Mouse (Mus musculus): ENCODE measurements around the gene Hdac9. TPM values are rescaled to one million over a fixed set of nuclear protein-coding genes. Genes with fewer than 3 reads are reported as not detected.

The Hdac9 gene
- total RNA-seq, 2 experiments from 2014 or later = 50.2 to 54.1 TPM

DNA sequence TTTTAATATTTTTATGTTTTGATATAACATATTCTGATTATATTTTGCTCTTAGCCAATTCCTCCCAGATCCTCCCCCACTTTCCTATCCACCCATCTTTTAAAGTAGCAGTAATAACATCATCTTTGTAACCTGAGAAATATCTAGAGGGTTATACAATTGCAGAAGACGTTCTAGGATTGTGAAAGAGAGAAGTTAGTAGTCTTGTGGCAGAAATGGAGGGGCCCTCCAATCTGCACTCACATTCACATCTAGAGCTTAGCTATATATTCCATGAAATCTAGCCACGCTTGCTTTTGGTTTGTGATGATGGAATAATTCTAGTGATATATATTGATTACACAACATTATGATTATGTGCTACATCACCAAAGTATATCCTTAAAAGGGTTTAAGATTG lies 106.7 kb downstream of the Hdac9 start:
- DNase-seq (ENCODE audit: low spot score in 2 of 2) = no peak

DNA sequence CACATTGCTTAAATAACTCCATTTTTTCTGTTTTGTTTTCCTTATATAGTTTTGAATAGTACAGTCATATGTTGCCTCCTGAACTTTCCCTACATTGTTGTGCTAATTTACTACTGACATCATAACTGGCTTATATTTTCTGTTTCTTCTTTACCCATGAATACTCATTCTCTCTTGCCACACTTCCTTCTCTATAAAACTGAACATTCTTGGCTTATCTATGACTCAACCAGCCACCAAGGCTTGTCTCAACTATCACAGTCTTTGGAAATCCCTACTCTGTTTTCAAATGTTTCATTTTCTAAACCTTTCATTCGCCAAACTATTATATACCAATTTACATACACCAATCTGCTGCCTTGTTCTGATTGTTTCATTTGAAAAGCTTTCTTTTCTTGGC lies 108.7 kb downstream of the Hdac9 start:
- no peak for DNase-seq (ENCODE audit: low spot score in 2 of 2)

DNA sequence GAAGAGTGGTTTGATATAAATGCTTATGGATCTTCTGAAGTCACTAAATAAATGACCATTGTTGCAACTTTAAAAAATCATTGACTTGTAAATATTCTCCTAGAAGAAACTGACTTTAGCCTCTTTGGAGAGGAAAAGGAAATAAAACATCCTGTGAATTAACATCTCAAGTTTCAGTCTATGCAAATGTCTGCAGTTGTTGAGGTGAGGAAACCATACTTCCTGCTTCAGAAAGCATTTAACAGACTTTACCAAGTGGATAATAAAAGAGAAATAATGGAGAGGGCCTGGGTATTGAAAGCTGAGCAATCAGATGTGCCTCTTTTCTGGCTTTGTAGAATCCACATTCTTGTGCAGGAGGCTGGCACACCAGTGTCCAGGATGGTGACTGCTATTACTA lies 110.4 kb downstream of the Hdac9 start:
- DNase-seq (ENCODE audit: low spot score in 2 of 2) = no peak

DNA sequence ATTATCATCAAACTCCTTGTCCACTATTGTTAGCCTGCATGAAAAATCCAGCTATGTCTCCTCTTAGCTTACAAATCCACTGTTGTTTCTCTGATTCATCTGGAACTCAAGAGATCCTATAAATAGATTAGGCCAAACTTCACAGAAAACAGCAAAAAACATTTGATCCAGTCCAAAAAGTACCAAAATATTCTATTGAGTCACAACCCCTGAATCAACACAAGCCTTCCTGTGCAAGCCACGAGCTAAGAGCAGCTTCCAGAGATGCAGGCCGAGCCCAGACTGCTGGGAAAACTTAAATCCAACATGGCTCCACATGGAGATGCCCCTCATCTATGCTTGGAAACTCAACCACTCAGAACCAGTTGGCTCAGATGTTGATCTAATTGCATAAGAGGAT lies 113.2 kb downstream of the Hdac9 start:
- no peak for DNase-seq (ENCODE audit: low spot score in 2 of 2)

DNA sequence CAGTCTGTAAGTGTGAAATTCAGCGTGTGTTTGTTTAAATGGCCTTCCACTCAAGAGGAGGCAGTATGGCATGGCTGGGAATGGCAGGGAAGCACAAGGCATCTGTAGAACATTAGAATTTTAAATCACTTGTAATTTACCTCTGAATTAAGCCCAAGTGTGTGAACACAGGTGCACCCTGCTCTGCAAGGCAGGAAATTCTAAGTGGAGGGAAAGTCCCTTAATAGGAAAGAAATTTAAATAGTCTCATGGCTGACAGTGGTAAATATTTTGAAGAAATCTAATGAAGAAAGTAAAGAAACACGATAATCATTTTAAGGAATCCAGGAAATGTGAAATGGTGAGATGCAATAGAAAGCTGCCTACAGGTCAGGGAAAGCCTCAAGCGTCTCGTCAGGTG lies 114.6 kb downstream of the Hdac9 start:
- no peak for DNase-seq (ENCODE audit: low spot score in 2 of 2)

DNA sequence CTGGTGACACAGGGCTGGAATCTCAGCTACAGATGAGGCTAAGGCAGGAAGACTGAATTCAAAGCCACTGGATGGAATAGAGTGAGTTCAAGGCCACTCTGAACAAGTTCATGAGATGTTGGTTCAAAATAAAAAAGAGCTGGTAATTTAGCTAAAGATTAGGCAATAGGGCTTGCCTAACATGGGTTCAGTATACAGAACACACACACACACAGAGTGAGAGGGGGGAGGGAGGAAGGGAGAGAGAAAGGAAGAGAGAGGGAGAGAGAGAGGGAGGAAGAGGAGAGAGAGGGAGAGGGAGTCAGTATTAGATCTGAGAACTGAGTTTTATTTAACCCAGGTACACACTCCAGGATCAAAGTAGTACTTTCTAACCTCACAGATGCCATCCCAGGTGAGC lies 115.1 kb downstream of the Hdac9 start:
- DNase-seq (ENCODE audit: low spot score in 2 of 2) = no peak

DNA sequence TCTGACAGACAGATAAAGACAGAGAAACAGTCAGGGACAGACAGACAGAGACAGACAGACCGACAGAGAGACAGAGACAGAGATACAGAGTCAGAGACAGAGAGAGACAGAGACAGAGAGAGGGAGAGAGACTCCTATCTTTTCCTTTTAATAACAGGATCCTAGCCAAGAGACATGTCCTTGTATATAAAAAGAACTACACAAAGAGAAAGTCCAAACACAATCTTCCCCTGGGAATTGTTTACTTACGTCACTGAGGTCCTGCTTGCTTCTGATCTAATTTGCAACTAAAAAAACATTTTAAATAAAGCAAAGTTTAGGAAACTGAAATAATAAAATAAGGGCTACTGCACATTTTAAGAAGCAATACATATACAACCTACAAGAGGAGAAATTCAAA lies 119.5 kb downstream of the Hdac9 start:
- DNase-seq (ENCODE audit: low spot score in 2 of 2) = no peak

DNA sequence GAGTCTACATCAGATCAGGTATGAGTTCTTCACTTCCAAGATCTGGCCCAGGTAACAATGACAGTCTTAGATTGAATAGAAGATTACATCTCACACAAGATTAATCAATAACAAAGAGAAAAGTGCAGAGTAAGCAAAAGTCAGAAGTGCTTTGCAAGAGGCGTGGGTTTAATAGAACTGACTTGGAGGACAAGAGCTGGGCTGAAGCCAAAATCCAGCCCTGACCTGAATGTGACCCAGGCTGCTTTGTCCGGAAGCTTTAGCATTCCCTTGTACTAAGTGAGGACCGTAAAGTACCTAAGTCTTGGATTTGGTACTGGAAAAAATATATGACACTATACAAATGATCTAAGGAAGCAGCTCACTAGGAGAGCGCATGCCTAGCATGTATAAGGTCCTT lies 121.4 kb downstream of the Hdac9 start:
- no peak for DNase-seq (ENCODE audit: low spot score in 2 of 2)

DNA sequence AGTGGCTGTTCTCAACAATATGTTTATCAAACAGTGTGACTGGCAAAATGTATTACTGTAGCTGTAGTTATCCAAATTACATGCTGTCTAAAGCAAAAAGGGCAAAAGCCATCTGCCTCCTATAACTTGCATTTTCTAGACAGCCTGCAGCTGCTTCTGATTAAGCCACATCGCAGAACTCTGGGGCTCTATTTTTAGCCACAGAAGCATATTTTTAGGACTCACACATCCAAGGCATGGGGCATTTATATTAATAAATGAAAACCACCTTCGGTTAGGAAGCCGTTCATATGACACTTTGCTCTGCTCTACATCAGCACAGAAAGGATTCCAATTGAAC lies 124.8 kb downstream of the Hdac9 start:
- no peak for DNase-seq (ENCODE audit: low spot score in 2 of 2)

DNA sequence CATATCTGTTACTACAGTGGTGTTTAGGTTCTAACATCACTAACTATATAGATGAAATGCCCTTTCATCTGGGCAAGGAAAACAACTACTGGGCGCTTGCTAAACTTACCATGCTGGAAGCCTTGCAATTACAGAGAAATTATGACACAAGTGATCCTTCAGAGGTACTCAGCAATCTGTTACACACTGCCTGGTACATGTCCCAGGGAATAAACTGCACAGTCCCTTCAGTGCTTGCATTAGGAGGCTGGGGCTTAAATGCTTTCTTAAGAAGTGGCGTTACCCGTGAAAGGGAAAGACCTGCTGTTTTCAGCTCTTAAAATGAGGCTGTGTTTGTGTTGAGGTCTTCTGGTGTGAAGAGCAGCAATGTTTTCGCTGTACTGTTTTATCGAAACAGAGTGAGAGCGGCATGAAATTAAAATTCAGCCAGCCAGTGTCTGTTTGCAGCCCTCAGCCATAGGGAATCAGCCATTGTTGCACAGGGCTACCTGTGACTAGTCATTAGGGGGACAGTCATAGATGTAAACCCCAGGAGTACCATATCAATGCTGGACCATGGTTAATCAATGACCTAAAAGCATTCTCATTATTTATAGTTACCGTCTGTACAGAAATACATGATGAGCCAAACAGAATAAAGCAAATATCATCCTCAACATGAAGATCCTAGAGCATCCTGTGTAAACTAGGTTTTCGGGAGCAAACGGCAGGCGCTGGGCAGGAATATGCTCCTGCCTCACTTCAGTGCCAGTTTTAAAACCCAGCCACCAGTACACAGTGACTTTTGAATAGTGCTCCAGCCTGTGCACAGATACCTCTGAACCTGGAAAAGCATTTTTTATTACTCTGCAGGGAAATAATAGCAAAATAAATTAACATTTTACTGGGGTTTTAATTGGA lies 125.4 kb downstream of the Hdac9 start:
- DNase-seq (ENCODE audit: low spot score in 2 of 2) = no peak

DNA sequence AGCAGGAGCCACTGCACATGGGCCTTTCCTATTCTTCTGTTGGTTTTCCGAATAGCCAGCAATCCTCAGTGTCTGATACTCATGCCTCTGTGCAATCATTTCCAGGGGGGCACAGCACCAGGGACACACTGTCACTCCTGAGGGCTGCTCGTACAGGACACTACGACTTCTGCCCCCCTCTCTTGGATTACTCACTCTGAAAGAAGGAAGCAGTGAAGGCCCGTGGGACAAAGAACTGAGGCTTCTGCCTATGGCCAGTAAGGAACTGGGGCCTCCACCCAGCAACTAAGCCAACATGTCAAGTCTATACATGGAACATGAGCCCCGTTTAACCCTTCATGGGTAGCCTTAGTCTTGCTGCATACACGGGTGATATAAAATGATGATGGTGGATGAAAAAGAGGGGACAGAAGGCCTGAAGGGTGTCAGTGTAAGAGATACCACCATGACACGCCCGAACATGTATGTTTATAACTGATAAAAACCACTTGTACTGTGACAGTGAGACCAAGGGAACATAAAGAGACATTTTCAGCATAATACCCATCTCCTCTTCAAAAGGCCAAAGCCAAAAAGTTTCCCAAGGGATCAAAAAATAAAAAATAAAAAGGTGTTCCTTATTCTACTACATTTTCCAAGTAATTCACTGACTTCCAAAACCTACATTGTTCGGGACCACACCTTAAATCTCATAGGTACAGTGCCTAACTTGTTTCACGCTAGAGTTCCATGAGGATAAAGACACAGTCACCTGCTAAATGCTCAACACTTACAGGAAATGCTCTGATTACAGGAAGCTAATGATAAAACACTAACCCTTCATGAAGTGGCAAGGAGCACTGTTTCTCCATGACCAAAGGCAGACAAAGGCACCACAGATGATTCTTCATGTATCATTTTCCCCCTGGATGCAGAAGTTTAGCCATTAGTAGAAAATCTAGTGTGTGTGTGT lies 127.6 kb downstream of the Hdac9 start:
- no peak for DNase-seq (ENCODE audit: low spot score in 2 of 2)

DNA sequence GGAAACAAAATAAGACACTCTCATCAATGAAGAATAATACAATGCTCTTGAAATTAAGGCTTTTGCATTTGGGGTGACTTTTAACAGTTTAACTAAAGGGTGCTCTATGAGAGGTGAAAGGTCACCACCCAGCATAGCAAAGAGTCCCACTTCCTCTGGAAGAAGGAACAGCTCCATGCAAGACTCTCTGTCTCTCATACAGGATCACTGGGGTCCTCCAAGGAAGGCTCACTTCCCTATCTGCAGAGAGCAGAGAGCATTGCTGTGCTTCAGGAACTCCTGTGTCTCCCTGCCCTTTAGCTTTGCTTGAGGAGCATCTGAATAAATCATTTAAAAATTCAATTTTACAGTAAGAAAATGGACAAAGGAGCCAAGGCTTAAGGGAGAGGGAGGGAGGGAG lies 129.5 kb downstream of the Hdac9 start:
- no peak for DNase-seq (ENCODE audit: low spot score in 2 of 2)

DNA sequence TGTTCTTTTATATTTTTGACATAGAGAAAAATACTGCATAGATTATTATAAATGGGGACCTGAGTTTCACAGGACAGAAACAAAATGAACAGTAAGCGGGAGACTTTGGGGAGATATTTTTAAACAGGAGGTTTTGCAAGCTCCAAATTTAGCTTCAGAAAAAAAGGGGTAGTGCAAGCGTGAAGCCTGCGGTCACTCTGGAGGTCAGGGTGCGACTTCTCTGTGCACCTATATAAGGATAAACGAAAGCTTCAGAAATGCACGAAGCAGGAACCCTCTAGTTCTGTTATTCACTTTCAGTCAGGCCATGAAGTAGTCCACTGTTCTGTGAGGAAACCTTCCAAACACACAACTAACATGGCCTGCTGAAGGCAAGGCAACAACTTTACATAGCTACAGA lies 133.3 kb downstream of the Hdac9 start:
- no peak for DNase-seq (ENCODE audit: low spot score in 2 of 2)

DNA sequence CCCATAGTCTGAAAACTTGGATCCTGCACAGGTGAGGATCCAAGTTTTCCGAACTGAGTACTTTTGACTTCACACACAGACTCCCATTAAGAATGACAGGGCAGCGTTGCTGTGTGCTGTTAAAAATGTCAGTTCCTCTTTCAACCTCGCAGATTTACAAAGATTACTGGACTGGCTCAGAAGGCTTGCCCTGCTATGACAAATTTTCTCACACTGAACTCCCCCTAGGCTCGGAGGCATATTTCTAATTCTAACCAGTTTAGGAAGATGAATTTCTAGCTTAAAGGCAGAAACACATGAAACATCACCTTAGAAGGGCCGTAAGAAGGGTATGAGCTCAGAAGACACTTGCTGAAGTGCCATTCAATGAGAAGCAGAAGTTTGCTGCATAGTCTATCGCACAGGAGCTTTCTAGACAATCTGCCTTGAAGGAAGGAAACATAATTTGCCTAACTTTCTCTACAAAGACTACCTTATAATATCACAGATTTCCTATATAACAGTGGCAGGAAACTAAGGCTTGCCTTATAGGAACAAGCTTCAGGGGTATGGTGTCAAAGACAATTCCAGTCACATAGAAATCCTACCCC lies 137.4 kb downstream of the Hdac9 start:
- DNase-seq (ENCODE audit: low spot score in 2 of 2) = no peak

DNA sequence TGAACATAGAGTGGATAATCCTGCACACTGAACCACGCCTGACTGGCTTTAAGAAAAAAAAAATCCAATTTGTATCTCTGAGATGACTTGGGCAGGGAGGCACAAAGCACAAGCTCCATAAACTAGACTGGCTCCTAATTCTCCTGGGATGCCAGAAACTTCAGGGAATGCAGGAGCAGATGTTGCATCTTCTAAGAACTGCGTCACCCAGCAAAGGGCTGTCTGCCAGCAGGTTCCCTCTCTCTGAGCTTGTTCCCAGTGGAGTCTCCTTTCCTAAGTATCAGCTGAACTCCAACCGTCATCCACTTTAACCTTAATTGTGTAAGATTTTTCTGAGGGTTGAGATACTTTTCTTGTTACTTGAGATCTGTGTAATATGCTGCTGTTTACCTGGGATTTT lies 140.7 kb downstream of the Hdac9 start:
- DNase-seq (ENCODE audit: low spot score in 2 of 2) = peak in 1 of 2 experiments; percentile 36

DNA sequence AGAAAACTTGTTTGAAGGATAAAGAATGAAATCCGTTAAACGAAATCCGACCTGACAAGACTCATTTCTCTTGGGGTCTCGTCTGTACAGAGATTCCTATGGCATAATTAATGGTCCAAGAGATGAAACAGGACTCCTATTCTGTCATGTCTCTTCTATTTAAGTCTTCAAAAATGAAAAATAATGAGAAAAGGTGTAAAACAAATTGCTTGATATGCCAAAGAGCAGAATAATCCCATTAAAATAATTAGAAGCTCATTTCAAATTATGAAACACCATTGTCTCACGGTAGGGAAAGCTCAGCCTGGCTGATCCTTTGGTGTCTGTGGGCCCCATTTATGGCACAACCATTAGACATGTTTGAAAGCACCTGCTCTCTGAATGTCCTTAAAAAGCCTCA lies 142.8 kb downstream of the Hdac9 start:
- DNase-seq (ENCODE audit: low spot score in 2 of 2) = no peak

DNA sequence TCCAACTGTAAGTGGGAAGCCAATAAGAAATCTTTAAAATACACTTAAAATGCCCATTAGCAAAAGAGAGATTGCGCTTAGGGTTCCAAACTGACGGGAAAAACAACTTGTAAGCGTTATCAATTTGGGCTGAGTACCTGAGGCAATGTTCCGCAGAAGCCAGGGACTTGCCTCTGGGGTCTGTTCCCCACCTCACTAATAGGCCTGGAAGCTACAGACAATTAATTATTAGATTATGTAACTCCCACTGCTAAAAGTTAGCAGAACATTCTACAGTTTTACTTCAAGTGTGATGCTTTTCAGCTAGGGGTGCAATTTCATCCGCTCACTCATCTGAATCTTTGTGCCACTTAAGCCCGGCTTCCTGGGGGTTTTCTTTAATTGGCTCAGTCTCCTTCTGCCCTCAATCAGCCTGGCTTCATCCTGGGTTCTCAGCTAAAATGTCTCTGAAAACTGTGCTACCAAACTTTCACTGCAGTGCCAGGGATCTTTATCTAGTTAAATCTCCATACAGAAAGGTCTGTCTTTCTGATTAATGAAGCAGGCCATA lies 149.6 kb downstream of the Hdac9 start:
- no peak for DNase-seq (ENCODE audit: low spot score in 2 of 2)

DNA sequence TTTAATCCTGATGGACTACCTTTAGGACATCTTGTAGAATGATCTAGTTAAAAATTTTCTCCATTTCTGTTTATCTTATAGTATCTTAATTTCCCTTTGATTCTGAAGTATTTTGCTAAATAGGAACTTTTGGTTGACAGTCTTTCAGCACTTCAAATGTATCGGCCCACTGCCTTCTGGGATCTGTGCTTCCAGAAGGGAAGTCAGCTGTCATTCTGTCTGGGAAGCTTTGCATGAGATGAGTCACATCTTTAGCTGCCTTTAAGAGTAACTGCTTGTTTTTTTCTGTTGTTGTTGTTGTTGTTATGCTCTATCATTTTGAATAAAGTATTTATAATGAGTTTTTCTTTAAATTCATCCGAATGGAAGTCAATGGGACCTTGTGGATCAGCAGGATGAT lies 169.6 kb downstream of the Hdac9 start:
- DNase-seq (ENCODE audit: low spot score in 2 of 2) = no peak

DNA sequence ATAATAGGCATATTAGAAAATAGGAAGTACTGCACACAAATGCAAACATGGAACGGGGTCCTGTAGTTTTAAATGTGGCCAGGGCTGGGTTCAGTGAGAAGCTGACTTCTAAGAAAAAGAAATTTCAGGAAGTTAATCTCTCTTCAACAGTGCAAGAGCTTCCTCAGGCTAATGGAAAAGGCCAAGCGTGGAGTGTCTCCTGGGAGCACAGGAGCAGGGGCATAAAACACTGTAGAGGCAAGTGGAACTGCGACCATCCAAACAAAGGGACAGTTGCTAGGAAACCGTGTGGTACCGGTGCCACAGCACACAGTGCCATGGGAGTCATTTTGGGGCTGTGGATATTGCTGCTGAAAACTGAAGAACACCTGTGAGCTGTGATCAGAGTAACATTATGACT lies 191.7 kb downstream of the Hdac9 start:
- DNase-seq (ENCODE audit: low spot score in 2 of 2) = no peak

DNA sequence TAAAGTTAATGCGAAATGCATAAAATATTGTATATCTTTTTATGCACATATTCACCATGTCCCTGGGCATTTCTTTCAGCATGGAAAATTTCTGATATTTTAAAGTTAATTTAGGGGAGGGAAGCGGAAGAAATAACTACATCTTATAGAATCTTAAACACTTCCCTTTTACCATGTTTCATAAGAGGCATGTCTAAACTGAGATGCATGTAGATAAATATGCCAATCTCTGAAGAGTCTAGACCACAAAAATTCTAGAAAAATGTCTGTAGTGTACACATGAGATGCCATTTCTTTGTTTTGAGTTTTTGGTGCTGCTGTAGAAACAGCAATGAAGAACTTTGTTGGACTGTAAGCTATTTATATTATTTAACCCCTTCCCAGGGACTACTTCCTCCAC lies 192.6 kb downstream of the Hdac9 start:
- DNase-seq (ENCODE audit: low spot score in 2 of 2) = no peak

DNA sequence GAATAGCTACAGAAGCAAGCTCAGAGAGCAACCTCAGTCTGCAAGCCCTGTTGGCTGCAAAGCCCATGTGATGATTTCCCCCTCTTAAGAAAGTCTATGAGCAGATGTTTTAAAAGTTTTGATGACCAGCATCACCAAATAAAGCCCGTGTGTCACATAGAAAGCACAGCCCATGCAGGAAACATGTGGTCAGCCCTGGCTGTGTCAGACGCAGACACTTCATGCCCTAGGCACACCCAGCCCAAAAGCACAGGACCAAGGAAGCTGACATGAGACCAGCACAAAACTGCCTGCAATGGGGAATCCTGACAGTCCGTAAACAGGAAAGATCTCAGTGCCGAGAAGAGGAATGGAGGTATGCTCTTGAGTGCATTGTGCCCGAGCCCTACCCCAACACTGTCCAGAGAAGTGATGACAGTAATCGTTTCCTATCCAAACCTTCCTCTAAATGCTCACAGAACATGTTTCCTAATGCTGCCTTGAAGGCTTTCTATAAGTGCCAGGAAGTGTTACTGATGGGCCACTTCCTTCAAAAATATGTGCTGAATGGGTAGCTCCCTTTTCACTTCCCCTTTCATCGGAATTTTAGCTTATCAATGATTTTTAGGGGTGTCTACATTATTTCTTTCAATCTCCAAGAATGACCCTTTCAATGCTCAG lies 193.9 kb downstream of the Hdac9 start:
- no peak for DNase-seq (ENCODE audit: low spot score in 2 of 2)
